Mouse (Mus musculus) G1E (cell line): ENCODE data around the gene Trip6. TPM values are rescaled to one million over a fixed set of nuclear protein-coding genes. Genes with fewer than 3 reads are reported as not detected.

Source experiments
- ATAC-seq: 2 replicates; pipeline ENCODE4 v1.8.0; 2016; ENCODE audit warnings: mild to moderate bottlenecking; ENCODE audit not compliant: insufficient number of reproducible peaks, poor library complexity, low FRiP score, severe bottlenecking; ENCODE audit errors: extremely low read depth
- DNase-seq: peaks from one replicate; pipeline ENCODE4 v3.0.0; 2012; ENCODE audit warnings: low spot score
- H3K27me3 ChIP-seq: 2 replicates; pipeline ENCODE4 v1.6.1; 2012; ENCODE audit warnings: mild to moderate bottlenecking, low read length, inconsistent platforms; ENCODE audit not compliant: insufficient read depth
- H3K36me3 ChIP-seq: replicated peaks from 2 replicates; pipeline ENCODE3; 2012; ENCODE audit warnings: mild to moderate bottlenecking, inconsistent platforms
- H3K4me1 ChIP-seq: 2 replicates; pipeline ENCODE4 v1.6.1; 2012; ENCODE audit warnings: low read depth, low read length, inconsistent platforms, mixed read lengths; ENCODE audit not compliant: insufficient read depth
- H3K4me3 ChIP-seq: 2 replicates; pipeline ENCODE4 v1.5.1; 2012; ENCODE audit warnings: low read depth, mild to moderate bottlenecking, inconsistent platforms, low read length, moderate library complexity, mixed read lengths
- H3K9me3 ChIP-seq: replicated peaks from 2 replicates; pipeline ENCODE4 v1.6.1; 2012; ENCODE audit warnings: inconsistent platforms
- CTCF ChIP-seq: IDR thresholded peaks from 2 replicates; pipeline ENCODE4 v1.5.1; 2012; ENCODE audit warnings: low read depth, low read length, inconsistent platforms, mixed read lengths
- GATA1 ChIP-seq: IDR thresholded peaks from 2 replicates; pipeline ENCODE4 v1.6.1; 2012; ENCODE audit warnings: borderline replicate concordance, low read length, inconsistent platforms, mixed read lengths
- GATA2 ChIP-seq: IDR thresholded peaks from 2 replicates; pipeline ENCODE4 v1.6.1; 2012; ENCODE audit warnings: low read depth, low read length, inconsistent platforms, borderline replicate concordance
- POLR2AphosphoS5 ChIP-seq: IDR thresholded peaks from 2 replicates; pipeline ENCODE4 v1.6.1; 2012; ENCODE audit warnings: low read depth, low read length, inconsistent platforms; ENCODE audit not compliant: insufficient replicate concordance
- TAL1 ChIP-seq: conservative IDR thresholded peaks from 2 replicates; pipeline ENCODE4 v1.6.1; 2012; ENCODE audit warnings: low read depth, low read length, inconsistent platforms, mixed read lengths
- polyA plus RNA-seq: library from polyadenylated mRNA; stranded (reverse); fragments of >175 nt; gene quantifications from 2 replicates; pipeline ENCODE4 v1.2.3, GENCODE M21; 2012
- total RNA-seq, 2 experiments: library from RNA; stranded (forward) in 1 of 2; stranded (reverse) in 1 of 2; fragments of 200-1000 nt in 1 of 2; fragments of >200 nt in 1 of 2; fragmentation: Nextera tagmentation in 1 of 2; gene quantifications; 2 replicates each; pipeline ENCODE4 v1.2.3; 2014 to 2017

Trip6 gene
- 21.7 and 25.5 TPM in 2 replicates for total RNA-seq (2014; fragmentation: Nextera tagmentation)
- 4.6 and 8.8 TPM in 2 replicates for total RNA-seq (2017)
- 57.8 and 77.7 TPM in 2 replicates for polyA plus RNA-seq

GRCm38 (mm10) chr5:137314193-137315083 lies at the start of gene Trip6:
Gene Trip6, minus strand, starts transcription at chr5:137314404.
- H3K36me3 ChIP-seq: peaks cover 38% of the 10 kb centered on the region
- peaks cover 27% of the 10 kb centered on the region; the same call in 1 of the 2 replicates for H3K27me3 ChIP-seq
- DNase-seq: peak; percentile 62
- H3K4me3 ChIP-seq: peak within 1 kb of the TSS; percentile 72
- no peak for ATAC-seq
- no peaks in the 10 kb centered on the region for H3K9me3 ChIP-seq
- TF ChIP-seq POLR2AphosphoS5 (no peak), CTCF (no peak), GATA2 (no peak), GATA1 (no peak), TAL1 (no peak)
- peaks cover 90% of the 10 kb centered on the region for H3K4me1 ChIP-seq

GRCm38 (mm10) chr5:137358382-137358781 lies 44.2 kb upstream of the Trip6 start:
- ATAC-seq (no peak), DNase-seq (no peak)
- H3K4me3 ChIP-seq: no peak overlapping the region
- TF ChIP-seq GATA2 (no peak), GATA1 (no peak)
- peaks cover 28% of the 10 kb centered on the region for H3K27me3 ChIP-seq
- H3K9me3 ChIP-seq: no peaks in the 10 kb centered on the region
- no peaks in the 10 kb centered on the region for H3K4me1 ChIP-seq
- no peaks in the 10 kb centered on the region for H3K36me3 ChIP-seq

- Histone ChIP-seq H3K9me3 (no peaks in the 10 kb centered on the region), H3K4me1 (no peaks in the 10 kb centered on the region; the same call in none of the 2 replicates), H3K36me3 (no peaks in the 10 kb centered on the region), H3K27me3 (peaks cover 53% of the 10 kb centered on the region), H3K4me3 (no peak overlapping the region)
- TF ChIP-seq GATA1: no peak
- ATAC-seq: no peak
- no peak for DNase-seq
These were observed 39.9 kb upstream of the Trip6 start for GRCm38 (mm10) chr5:137354091-137354490.

- DNase-seq: no peak
- TF ChIP-seq GATA2: no peak
- TF ChIP-seq CTCF: no peak
- TF ChIP-seq GATA1: no peak
- no peak for TF ChIP-seq POLR2AphosphoS5
- TF ChIP-seq TAL1: no peak
- Histone ChIP-seq H3K36me3 (no peaks in the 10 kb centered on the region), H3K4me1 (no peaks in the 10 kb centered on the region; the same call in none of the 2 replicates), H3K4me3 (no peak overlapping the region), H3K9me3 (no peaks in the 10 kb centered on the region), H3K27me3 (peaks cover 64% of the 10 kb centered on the region)
- ATAC-seq: no peak
These were observed 38.1 kb upstream of the Trip6 start for GRCm38 (mm10) chr5:137352011-137352975.

GRCm38 (mm10) chr5:137351394-137351793 lies 37.2 kb upstream of the Trip6 start:
- Histone ChIP-seq H3K4me1 (no peaks in the 10 kb centered on the region; the same call in none of the 2 replicates), H3K36me3 (no peaks in the 10 kb centered on the region), H3K9me3 (no peaks in the 10 kb centered on the region), H3K4me3 (no peak overlapping the region), H3K27me3 (peaks cover 67% of the 10 kb centered on the region)
- TF ChIP-seq CTCF: no peak
- no peak for TF ChIP-seq TAL1
- no peak for TF ChIP-seq GATA1
- no peak for TF ChIP-seq GATA2
- no peak for TF ChIP-seq POLR2AphosphoS5
- DNase-seq (no peak), ATAC-seq (no peak)

- Histone ChIP-seq H3K9me3 (no peaks in the 10 kb centered on the region), H3K4me1 (peaks cover 1% of the 10 kb centered on the region), H3K27me3 (peaks cover 67% of the 10 kb centered on the region), H3K36me3 (no peaks in the 10 kb centered on the region), H3K4me3 (no peak overlapping the region)
- no peak for ATAC-seq
- TF ChIP-seq CTCF: no peak
- no peak for TF ChIP-seq TAL1
- TF ChIP-seq GATA1: no peak
- no peak for TF ChIP-seq GATA2
- no peak for TF ChIP-seq POLR2AphosphoS5
- no peak for DNase-seq
These were observed 36.8 kb upstream of the Trip6 start for GRCm38 (mm10) chr5:137351058-137351380.
